ENCODE assay signal across 8 mouse cellular contexts in genomic region chr13:8995159-8995989, GRCm38 (mm10). TPM values are rescaled to one million over a fixed set of nuclear protein-coding genes. Genes with fewer than 3 reads are reported as not detected.
A peak's percentile ranks its signal among the peaks of the same experiment; 100 is the strongest.
DNase-seq lines count a peak whose midpoint lies in the region; ATAC-seq and TF ChIP-seq lines count a peak whose summit lies in the region.

No protein-coding gene starts in this region.

- H3K36me3 ChIP-seq in heart, adult 2 months (ENCODE audit: control insufficient read depth, insufficient read depth, low read length), result peaks cover 5% of the 10 kb centered on the region; the same call in 1 of the 2 replicates
- H3K36me3 ChIP-seq in lung, embryonic 14.5 days (ENCODE audit: insufficient read depth), result peaks cover 14% of the 10 kb centered on the region
- H3K36me3 ChIP-seq in small intestine, adult 2 months (ENCODE audit: control insufficient read depth, insufficient read depth, low read length), result peaks cover 7% of the 10 kb centered on the region

- no peak for DNase-seq in heart, adult 2 months
- DNase-seq in heart, postnatal 10 days, result no peak
- DNase-seq in 3T3-L1 (ENCODE audit: low read depth, low spot score), result peak; percentile 49
- DNase-seq in frontal cortex, postnatal 36 days (ENCODE audit: low spot score in 2 of 2), result peak; percentile 9 to 16
- DNase-seq in lung, embryonic 14.5 days, result peak; percentile 61
- DNase-seq in adrenal gland, postnatal 14 days, result no peak

- no peak for TF ChIP-seq POLR2A in heart, adult 2 months (IDR thresholded peaks at IDR 0.05; ENCODE audit: insufficient read depth, low read depth, low read length)
- no peak for TF ChIP-seq POLR2A in bone marrow, adult 2 months (IDR thresholded peaks at IDR 0.05; ENCODE audit: borderline replicate concordance, control insufficient read depth, low read depth, low read length)
- no peak for TF ChIP-seq POLR2A in small intestine, adult 2 months (IDR thresholded peaks at IDR 0.05; ENCODE audit: low read depth, low read length)

- ATAC-seq in lung, embryonic 14.5 days (ENCODE audit: insufficient read depth), result peak; percentile 66

- WGBS in heart, adult 2 months, result 2% methylated on average over 33 of the region's 33 CpGs
- 1% methylated on average over 33 of the region's 33 CpGs for WGBS in bone marrow, adult 2 months
- 4% methylated on average over 33 of the region's 33 CpGs for WGBS in lung, embryonic 14.5 days
- WGBS in small intestine, adult 2 months, result 1% methylated on average over 33 of the region's 33 CpGs

- no peaks in the 10 kb centered on the region for H3K27me3 ChIP-seq in heart, adult 2 months (ENCODE audit: control insufficient read depth, insufficient read depth, low read length)
- no peaks in the 10 kb centered on the region for H3K27me3 ChIP-seq in lung, embryonic 14.5 days (ENCODE audit: insufficient read depth, low read length)
- no peaks in the 10 kb centered on the region for H3K27me3 ChIP-seq in small intestine, adult 2 months (ENCODE audit: control insufficient read depth, insufficient read depth, low read length)

- TF ChIP-seq CTCF in heart, adult 2 months (IDR thresholded peaks at IDR 0.05), result no peak
- TF ChIP-seq CTCF in bone marrow, adult 2 months (IDR thresholded peaks at IDR 0.05; ENCODE audit: control insufficient read depth, insufficient read depth, low read length), result no peak
- TF ChIP-seq CTCF in lung, embryonic 14.5 days (IDR thresholded peaks at IDR 0.05; ENCODE audit: low read depth), result no peak
- TF ChIP-seq CTCF in small intestine, adult 2 months (IDR thresholded peaks at IDR 0.05; ENCODE audit: extremely low read depth, insufficient read length, insufficient replicate concordance, low read depth, low read length), result no peak

- intact Hi-C loops in heart, adult 2 months (cut with DNase I), result loop anchor here (5.0 kb wide), 2 partner anchors 152 to 282 kb away; partner anchors contain the start of gene Dip2c
- intact Hi-C loops in heart, postnatal 10 days (cut with DNase I), result loop anchor here (5.0 kb wide), 2 partner anchors 108 to 123 kb away; partner anchors contain the start of genes Idi1 and Wdr37

- H3K4me1 ChIP-seq in heart, adult 2 months (ENCODE audit: control insufficient read depth, insufficient read depth, low read length), result peaks cover 4% of the 10 kb centered on the region
- peaks cover 1% of the 10 kb centered on the region; the same call in 1 of the 2 replicates for H3K4me1 ChIP-seq in bone marrow, adult 2 months (ENCODE audit: control insufficient read depth, insufficient read depth, low read length)
- 0 out of 2 replicates have a peak, but pooled peaks cover 2% of the 10 kb centered on the region for H3K4me1 ChIP-seq in lung, embryonic 14.5 days (ENCODE audit: insufficient read depth)
- H3K4me1 ChIP-seq in small intestine, adult 2 months (ENCODE audit: control insufficient read depth, insufficient read depth, insufficient read length, low read length), result 0 out of 2 replicates have a peak, but pooled peaks cover 3% of the 10 kb centered on the region

- TF ChIP-seq EP300 in heart, adult 2 months (IDR thresholded peaks at IDR 0.05; ENCODE audit: insufficient read depth, low read depth, low read length), result no peak

- peak overlapping the region; percentile 94 for H3K4me3 ChIP-seq in heart, adult 2 months
- H3K4me3 ChIP-seq in bone marrow, adult 2 months (replicated peaks; ENCODE audit: control insufficient read depth, low read depth, low read length), result peak overlapping the region; percentile 97
- H3K4me3 ChIP-seq in lung, embryonic 14.5 days (ENCODE audit: low read depth, low read length), result peak overlapping the region; percentile 97
- peak overlapping the region; percentile 84 for H3K4me3 ChIP-seq in small intestine, adult 2 months (ENCODE audit: low read depth, low read length)

- H3K9me3 ChIP-seq in lung, embryonic 14.5 days (ENCODE audit: low read depth, low read length), result no peaks in the 10 kb centered on the region

- H3K27ac ChIP-seq in heart, adult 2 months, result peak overlapping the region; percentile 76
- H3K27ac ChIP-seq in bone marrow, adult 2 months (ENCODE audit: control insufficient read depth, insufficient read depth, low read depth, low read length, poor library complexity), result peak overlapping the region; percentile 37
- peak overlapping the region; percentile 50; the same call in 1 of the 2 replicates for H3K27ac ChIP-seq in lung, embryonic 14.5 days (ENCODE audit: low read depth)
- peak overlapping the region; percentile 4 for H3K27ac ChIP-seq in small intestine, adult 2 months (ENCODE audit: insufficient read depth, low read depth, low read length)

- peak overlapping the region; percentile 74 for H3K9ac ChIP-seq in heart, adult 2 months (ENCODE audit: low read depth, low read length)
- peak overlapping the region; percentile 91 for H3K9ac ChIP-seq in lung, embryonic 14.5 days

- peak overlapping the region; percentile 94 for H3K4me2 ChIP-seq in lung, embryonic 14.5 days

- H3K79me2 ChIP-seq in heart, adult 2 months (replicated peaks; ENCODE audit: control insufficient read depth, insufficient read depth, low read length), result peaks cover 7% of the 10 kb centered on the region; the same call in 1 of the 2 replicates

RNA-seq across cellular contexts. Expression of gene Gtpbp4, which starts 0.5 kb away (rescaled TPM):
- total RNA-seq in heart, adult 2 months (2021), result 10 to 100 TPM; 36.9 to 37.9 TPM
- 7.1 and 17.1 TPM in 2 replicates for polyA plus RNA-seq in heart, adult 2 months (2012; rRNA removed)
- 10 to 100 TPM; 40.1 to 41.0 TPM for total RNA-seq in heart, postnatal 10 days (2021)
- 20.2 and 35.7 TPM in 2 replicates for polyA plus RNA-seq in bone marrow, adult 2 months (2011; ENCODE audit: insufficient read depth, insufficient read length, low replicate concordance, missing spikeins)
- polyA plus RNA-seq in lung, embryonic 14.5 days (2014; fragmentation: Nextera tagmentation; extraction: Ambion mirVana), result 87.1 and 89.6 TPM in 2 replicates
- 0.71 and 1.2 TPM in 2 replicates for polyA plus RNA-seq in small intestine, adult 2 months (2012; rRNA removed)
- total RNA-seq in adrenal gland, postnatal 14 days (2021), result 59.5 and 65.7 TPM in 2 replicates

RNA-seq across cellular contexts. Expression of gene Idi2, which starts 42.7 kb away (rescaled TPM):
- not detected for total RNA-seq in heart, adult 2 months (2021)
- not detected in 2 replicates for polyA plus RNA-seq in heart, adult 2 months (2012; rRNA removed)
- not detected for total RNA-seq in heart, postnatal 10 days (2021)
- polyA plus RNA-seq in bone marrow, adult 2 months (2011; ENCODE audit: insufficient read depth, insufficient read length, low replicate concordance, missing spikeins), result not detected in 2 replicates
- not detected in 2 replicates for polyA plus RNA-seq in lung, embryonic 14.5 days (2014; fragmentation: Nextera tagmentation; extraction: Ambion mirVana)
- polyA plus RNA-seq in small intestine, adult 2 months (2012; rRNA removed), result not detected in 2 replicates
- not detected in 2 replicates for total RNA-seq in adrenal gland, postnatal 14 days (2021)

RNA-seq across cellular contexts. Expression of gene Gm9745, which starts 47.3 kb away (rescaled TPM):
- total RNA-seq in heart, adult 2 months (2021), result not detected
- not detected in 2 replicates for polyA plus RNA-seq in heart, adult 2 months (2012; rRNA removed)
- not detected for total RNA-seq in heart, postnatal 10 days (2021)
- not detected in 2 replicates for polyA plus RNA-seq in bone marrow, adult 2 months (2011; ENCODE audit: insufficient read depth, insufficient read length, low replicate concordance, missing spikeins)
- polyA plus RNA-seq in lung, embryonic 14.5 days (2014; fragmentation: Nextera tagmentation; extraction: Ambion mirVana), result not detected in 2 replicates
- not detected in 2 replicates for polyA plus RNA-seq in small intestine, adult 2 months (2012; rRNA removed)
- total RNA-seq in adrenal gland, postnatal 14 days (2021), result not detected in 2 replicates

Comparison
In these comparisons a context has a peak if more than half of its experiments do, and no peak if none do; other contexts are left out.
1. DNase-seq: peak in 3T3-L1 (single experiment), frontal cortex, postnatal 36 days (2 of 2) and lung, embryonic 14.5 days (single experiment); none in heart, adult 2 months (0 of 2), heart, postnatal 10 days (0 of 2) and adrenal gland, postnatal 14 days (single experiment).
2. H3K27ac ChIP-seq: peak in every context shown above with its lines; median percentile 76 in heart, adult 2 months; 50 in lung, embryonic 14.5 days; 37 in bone marrow, adult 2 months; 4 in small intestine, adult 2 months.
3. Peak in every context shown above with its lines, with median percentiles within 50 percentile points of each other: H3K4me3 ChIP-seq.